Mouse (Mus musculus) stomach, postnatal 0 days (tissue): ENCODE results near the gene Ssxb3.
"Not testable (repeated sequence)": the region's sequence is repeated elsewhere in the genome, so short reads cannot be mapped to it uniquely, and the experiment has no call there.

Source experiments
- CTCF ChIP-seq: IDR thresholded peaks from 2 replicates; pipeline ENCODE4 v1.5.1; 2016; ENCODE audit warnings: antibody characterized with exemption, low read depth, mild to moderate bottlenecking, moderate library complexity
- EP300 ChIP-seq: optimal IDR thresholded peaks from 2 replicates; pipeline ENCODE3; 2016; ENCODE audit warnings: antibody characterized with exemption

GRCm38 (mm10) chrX:8548155-8548554, 43.5 kb downstream of the Ssxb3 start, which contains the start of gene Ssxb6:
- TF ChIP-seq CTCF, EP300: not testable (repeated sequence)
